9 mouse cellular contexts compared by ENCODE assay signal in the genomic region with DNA sequence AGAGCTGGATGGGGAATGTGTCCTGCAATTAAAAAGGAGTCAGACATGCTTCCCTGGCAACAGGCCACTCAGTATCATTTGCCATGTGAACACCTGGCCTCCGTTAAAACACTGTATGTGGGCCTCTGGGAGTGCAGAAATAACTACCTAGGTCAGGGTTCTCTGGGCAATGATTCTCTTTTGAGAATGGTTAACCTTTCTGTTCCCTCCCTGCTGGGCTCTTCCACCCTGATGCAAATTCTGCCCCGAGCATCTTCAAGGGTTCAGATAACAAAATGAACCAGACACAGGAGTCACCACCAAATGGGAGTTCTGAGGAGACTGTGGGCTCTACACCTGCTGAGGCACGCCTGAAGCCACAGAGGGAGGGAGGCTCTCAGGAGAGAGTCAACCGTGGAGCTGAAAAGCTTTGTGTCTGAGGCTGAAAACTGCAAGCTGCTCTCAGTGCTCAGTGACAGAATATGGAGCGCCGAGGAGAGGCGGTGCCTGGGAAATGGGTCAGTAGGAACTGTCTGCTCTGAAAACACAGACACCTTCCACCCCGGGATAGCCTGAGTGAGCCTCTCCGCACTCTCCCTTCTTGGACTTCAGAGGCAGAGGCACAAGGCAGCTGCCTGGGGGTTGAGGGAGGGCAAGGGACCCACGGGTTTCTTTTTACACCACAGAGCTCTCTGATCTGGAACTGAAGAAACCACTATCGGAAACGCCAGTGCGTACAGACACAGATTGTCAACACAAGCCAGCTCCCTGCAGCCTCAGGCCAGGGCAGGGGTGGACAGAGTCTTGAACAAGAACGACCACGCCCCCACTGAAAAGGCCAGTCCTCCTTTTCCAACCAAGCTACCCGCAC. TPM values are rescaled to one million over a fixed set of nuclear protein-coding genes. Genes with fewer than 3 reads are reported as not detected.
DNase-seq lines count a peak whose midpoint lies in the region; ATAC-seq and TF ChIP-seq lines count a peak whose summit lies in the region.
"Had no signal": no experiment of that assay in that cellular context is flagged by ENCODE, and none has a peak within 500 bp of the region (broad histone marks: within the 10 kb centered on the region; RNA-seq: fewer than 3 reads in every experiment).

No protein-coding gene starts in this region.

- in situ Hi-C loops in CH12.LX (cut with MboI; ENCODE audit: low pct_ligation_motif_present, low pct_unique_long_range_greater_than_20kb, low sequenced_read_pairs), result no loop called here

- H3K9ac ChIP-seq in CH12.LX (ENCODE audit: insufficient read depth, low read depth), result no peak overlapping the region

- dilution Hi-C loops in CH12.LX (cut with MboI; ENCODE audit: extremely low pct_ligation_motif_present, extremely low pct_unique_long_range_greater_than_20kb, low sequenced_read_pairs), result no loop called here

- intact Hi-C loops in left cerebral cortex, postnatal 4 days (cut with DNase I), result no loop called here

- H3K4me3 ChIP-seq in CH12.LX (replicated peaks in 1 of 3; ENCODE audit: low read depth in 2 of 3, low read length in 2 of 3, poor library complexity in 1 of 3), result peak overlapping the region in 1 of 3 experiments; percentile 2
- H3K4me3 ChIP-seq: myocyte had no signal

- H3K4me1 ChIP-seq in CH12.LX (ENCODE audit: control insufficient read depth in 1 of 2, insufficient read depth in 2 of 2), result peaks cover 31 to 59% of the 10 kb centered on the region in 2 experiments

- peak; percentile 28; the same call in 1 of the 2 replicates for TF ChIP-seq POLR2A in CH12.LX (IDR thresholded peaks at IDR 0.05; ENCODE audit: low read depth, low read length)

- TF ChIP-seq RAD21 in CH12.LX (IDR thresholded peaks at IDR 0.05; ENCODE audit: low read depth, low read length), result no peak

- DNase-seq in embryo, embryonic 10 days (ENCODE audit: low spot score), result peak; percentile 50
- no peak for DNase-seq in embryo, embryonic 9.5 days (ENCODE audit: extremely low spot score)
- peak; percentile 77 for DNase-seq in CH12.LX (ENCODE audit: extremely low read depth)
- DNase-seq in induced T-regulatory cell, adult 2 months (ENCODE audit: low read depth), result peak; percentile 52
- DNase-seq in left cerebral cortex, postnatal 4 days, result no peak
- no peak for DNase-seq in right cerebral cortex, postnatal 14 days
- no peak for DNase-seq in urinary bladder, adult 18-20 months (ENCODE audit: low spot score in 2 of 2)

- peaks cover 33% of the 10 kb centered on the region for H3K27me3 ChIP-seq in CH12.LX (replicated peaks)

- H3K9me3 ChIP-seq in CH12.LX (replicated peaks; ENCODE audit: low read length), result no peaks in the 10 kb centered on the region

- no peaks in the 10 kb centered on the region for H3K36me3 ChIP-seq in CH12.LX (replicated peaks in 1 of 2; ENCODE audit: control insufficient read depth in 1 of 2, insufficient read depth in 1 of 2, low read length in 1 of 2)

- peak; percentile 62 for ATAC-seq in megakaryocyte progenitor cell, adult 5-6 weeks (replicated peaks; ENCODE audit: poor library complexity)

- H3K79me2 ChIP-seq in CH12.LX (replicated peaks; ENCODE audit: control insufficient read depth, extremely low read depth, insufficient read depth, poor library complexity, severe bottlenecking), result 0 out of 2 replicates have a peak, but pooled peaks cover 3% of the 10 kb centered on the region

- TF ChIP-seq CTCF in CH12.LX (conservative IDR thresholded peaks at IDR 0.05 in 1 of 2, IDR thresholded peaks at IDR 0.05 in 1 of 2; ENCODE audit: low read depth in 2 of 2, low read length in 2 of 2), result no peak

- peak; percentile 73 for TF ChIP-seq EP300 in CH12.LX (IDR thresholded peaks at IDR 0.05; ENCODE audit: low read length)

- peak overlapping the region; percentile 62 for H3K27ac ChIP-seq in CH12.LX (ENCODE audit: insufficient read depth, low read depth)

- peak overlapping the region; percentile 80 for H3K4me2 ChIP-seq in CH12.LX (ENCODE audit: insufficient read depth, low read depth, poor library complexity, severe bottlenecking)

TF ChIP-seq in CH12.LX, 34 proteins besides CTCF, POLR2A, EP300 and RAD21:
- TF ChIP-seq MEF2A (IDR thresholded peaks at IDR 0.05; ENCODE audit: borderline replicate concordance, low read depth, low read length) (peak; percentile 77), IRF4 (IDR thresholded peaks at IDR 0.05; ENCODE audit: low read depth, low read length) (peak; percentile 74), ETS1 (conservative IDR thresholded peaks at IDR 0.05; ENCODE audit: low read depth, low read length) (peak; percentile 56), ZNF384 (IDR thresholded peaks at IDR 0.05; ENCODE audit: low read depth, low read length) (no peak), JUN (IDR thresholded peaks at IDR 0.05; ENCODE audit: insufficient read depth, low read depth, low read length) (no peak), TBP (conservative IDR thresholded peaks at IDR 0.05; ENCODE audit: low read depth, low read length) (no peak), POLR2AphosphoS2 (IDR thresholded peaks at IDR 0.05; ENCODE audit: low read depth, low read length) (no peak), MYC (IDR thresholded peaks at IDR 0.05; ENCODE audit: low read depth, low read length) (peak; percentile 44), E2F4 (IDR thresholded peaks at IDR 0.05; ENCODE audit: insufficient replicate concordance, low read depth, low read length) (no peak), CHD2 (IDR thresholded peaks at IDR 0.05; ENCODE audit: low read length) (0 out of 2 replicates have a peak, but pooled peaks have one; percentile 50), JUND (conservative IDR thresholded peaks at IDR 0.05; ENCODE audit: low read depth, low read length) (no peak), USF2 (conservative IDR thresholded peaks at IDR 0.05; ENCODE audit: low read depth, low read length) (no peak), GABPA (IDR thresholded peaks at IDR 0.05; ENCODE audit: insufficient replicate concordance, low read depth, low read length) (no peak), MAX (IDR thresholded peaks at IDR 0.05; ENCODE audit: low read length) (peak; percentile 57; the same call in 1 of the 2 replicates), RCOR1 (conservative IDR thresholded peaks at IDR 0.05; ENCODE audit: low read depth, low read length) (peak; percentile 44; the same call in 1 of the 2 replicates), ZC3H11A (IDR thresholded peaks at IDR 0.05; ENCODE audit: low read depth, low read length) (no peak), SIN3A (IDR thresholded peaks at IDR 0.05; ENCODE audit: low read length) (peak; percentile 80), MXI1 (IDR thresholded peaks at IDR 0.05; ENCODE audit: low read depth, low read length) (peak; percentile 81), BHLHE40 (IDR thresholded peaks at IDR 0.05; ENCODE audit: low read depth, low read length) (peak; percentile 67), CHD1 (IDR thresholded peaks at IDR 0.05; ENCODE audit: low read depth, low read length) (peak; percentile 66; the same call in 1 of the 2 replicates), NRF1 (IDR thresholded peaks at IDR 0.05; ENCODE audit: low read depth, low read length) (no peak), UBTF (IDR thresholded peaks at IDR 0.05; ENCODE audit: low read depth, low read length) (peak; percentile 65; the same call in 1 of the 2 replicates), ZMIZ1 (IDR thresholded peaks at IDR 0.05; ENCODE audit: low read depth, low read length) (0 out of 2 replicates have a peak, but pooled peaks have one; percentile 42), KAT2A (IDR thresholded peaks at IDR 0.05; ENCODE audit: insufficient replicate concordance, low read length) (no peak), ZKSCAN1 (IDR thresholded peaks at IDR 0.05; ENCODE audit: borderline replicate concordance, low read depth, low read length) (no peak), USF1 (IDR thresholded peaks at IDR 0.05; ENCODE audit: low read depth, low read length) (no peak), HCFC1 (IDR thresholded peaks at IDR 0.05; ENCODE audit: low read depth, low read length) (no peak; the same call in 1 of the 2 replicates), MAFK (IDR thresholded peaks at IDR 0.05; ENCODE audit: insufficient replicate concordance, low read length) (peak; percentile 59; the same call in 1 of the 2 replicates), MAZ (IDR thresholded peaks at IDR 0.05; ENCODE audit: low read depth, low read length) (peak; percentile 40), TCF12 (IDR thresholded peaks at IDR 0.05; ENCODE audit: low read depth, low read length) (peak; percentile 85)

RNA-seq across cellular contexts. Expression of gene Cerk, which starts 12.6 kb away (rescaled TPM):
- total RNA-seq in CH12.LX (2012; rRNA removed), result 8.8 and 10.3 TPM in 2 replicates
- 3.7 and 4.4 TPM in 2 replicates for total RNA-seq in CH12.LX (2014; rRNA removed)
- 2.2 and 2.5 TPM in 2 replicates for polyA plus RNA-seq in CH12.LX (2012; ENCODE audit: insufficient read length, low read depth)
- total RNA-seq in megakaryocyte progenitor cell, adult 5-6 weeks (2015), result 25.0 and 26.5 TPM in 2 replicates
- total RNA-seq in megakaryocyte progenitor cell, adult 5-6 weeks (2017), result 37.6 and 45.7 TPM in 2 replicates
- 10 to 100 TPM; 29.0 to 31.4 TPM for total RNA-seq in left cerebral cortex, postnatal 4 days (2021)

RNA-seq across cellular contexts. Expression of gene Tbc1d22a, which starts 40.9 kb away (rescaled TPM):
- total RNA-seq in CH12.LX (2012; rRNA removed) (15.0 and 20.2 TPM in 2 replicates), CH12.LX (2014; rRNA removed) (19.4 and 21.1 TPM in 2 replicates)
- polyA plus RNA-seq in CH12.LX (2012; ENCODE audit: insufficient read length, low read depth), result 16.5 and 17.6 TPM in 2 replicates
- 12.2 and 12.6 TPM in 2 replicates for total RNA-seq in megakaryocyte progenitor cell, adult 5-6 weeks (2015)
- total RNA-seq in megakaryocyte progenitor cell, adult 5-6 weeks (2017), result 17.3 and 19.8 TPM in 2 replicates
- total RNA-seq in left cerebral cortex, postnatal 4 days (2021), result 10 to 100 TPM; 17.9 to 19.3 TPM

Comparison
In these comparisons a context has a peak if more than half of its experiments do, and no peak if none do; other contexts are left out.
1. DNase-seq: peak in embryo, embryonic 10 days (single experiment), CH12.LX (single experiment) and induced T-regulatory cell, adult 2 months (single experiment); none in embryo, embryonic 9.5 days (single experiment), left cerebral cortex, postnatal 4 days (single experiment), right cerebral cortex, postnatal 14 days (single experiment) and urinary bladder, adult 18-20 months (0 of 2).